10 mouse cellular contexts compared by ENCODE assay signal in genomic region chr15:99319411-99319871, GRCm38 (mm10). TPM values are rescaled to one million over a fixed set of nuclear protein-coding genes. Genes with fewer than 3 reads are reported as not detected.
DNase-seq lines count a peak whose midpoint lies in the region; ATAC-seq lines count a peak whose summit lies in the region.
"Had no signal": no experiment of that assay in that cellular context is flagged by ENCODE, and none has a peak within 500 bp of the region (broad histone marks: within the 10 kb centered on the region; RNA-seq: fewer than 3 reads in every experiment).

No protein-coding gene starts in this region.

- WGBS in embryonic facial prominence, embryonic 14.5 days = 62% methylated on average over 3 of the region's 3 CpGs
- WGBS in hindbrain, embryonic 16.5 days = 78% methylated on average over 3 of the region's 3 CpGs
- WGBS in lung, embryonic 15.5 days = 42% methylated on average over 3 of the region's 3 CpGs

- no peaks in the 10 kb centered on the region for H3K4me1 ChIP-seq in embryonic facial prominence, embryonic 14.5 days (ENCODE audit: control insufficient read depth, insufficient read depth, low read length)
- H3K4me1 ChIP-seq in hindbrain, embryonic 16.5 days (ENCODE audit: control insufficient read depth, insufficient read depth, low read depth, low read length) = no peaks in the 10 kb centered on the region; the same call in 1 of the 2 replicates
- peaks cover 15% of the 10 kb centered on the region; the same call in 1 of the 2 replicates for H3K4me1 ChIP-seq in lung, embryonic 15.5 days

- no peak for ATAC-seq in embryonic facial prominence, embryonic 14.5 days (ENCODE audit: low read depth)
- no peak for ATAC-seq in hindbrain, embryonic 16.5 days
- no peak for ATAC-seq in lung, embryonic 15.5 days (ENCODE audit: borderline replicate concordance, extremely low read depth, low FRiP score, low TSS enrichment)
- ATAC-seq: forebrain, embryonic 16.5 days had no signal

- no peaks in the 10 kb centered on the region for H3K27me3 ChIP-seq in embryonic facial prominence, embryonic 14.5 days (replicated peaks; ENCODE audit: control insufficient read depth, insufficient read depth, low read length)
- no peaks in the 10 kb centered on the region for H3K27me3 ChIP-seq in hindbrain, embryonic 16.5 days (replicated peaks; ENCODE audit: control insufficient read depth, insufficient read depth, low read length)
- H3K27me3 ChIP-seq in lung, embryonic 15.5 days = no peaks in the 10 kb centered on the region

- peaks cover 99% of the 10 kb centered on the region for H3K36me3 ChIP-seq in embryonic facial prominence, embryonic 14.5 days (ENCODE audit: control insufficient read depth, insufficient read depth, low read length)
- H3K36me3 ChIP-seq in hindbrain, embryonic 16.5 days (ENCODE audit: control insufficient read depth, insufficient read depth, low read length) = peaks cover 49% of the 10 kb centered on the region
- H3K36me3 ChIP-seq in lung, embryonic 15.5 days = peaks cover 76% of the 10 kb centered on the region

- intact Hi-C loops in gastrocnemius, postnatal 14 days (cut with DNase I; ENCODE audit: low total_unique reads) = loop anchor here (2.0 kb wide), 1 partner anchor 49 kb away; no protein-coding TSS in a partner anchor

- peak; percentile 61 for DNase-seq in gastrocnemius, postnatal 14 days
- DNase-seq in gastrocnemius, postnatal 10 days = no peak
- DNase-seq in embryonic facial prominence, embryonic 14.5 days (ENCODE audit: low spot score) = no peak
- DNase-seq in layer of hippocampus, adult 9-10 months (ENCODE audit: low spot score) = no peak
- DNase-seq in adrenal gland, postnatal 4 days (ENCODE audit: low spot score in 2 of 2) = no peak
- DNase-seq in c-Kit-positive CD71-positive TER-119-positive erythroid progenitor cells, embryonic 14.5 days (ENCODE audit: low spot score) = no peak
- DNase-seq: layer of hippocampus, postnatal 36 days had no signal

- no peaks in the 10 kb centered on the region for H3K9me3 ChIP-seq in embryonic facial prominence, embryonic 14.5 days (ENCODE audit: control insufficient read depth, low read length)
- no peaks in the 10 kb centered on the region for H3K9me3 ChIP-seq in hindbrain, embryonic 16.5 days (ENCODE audit: control insufficient read depth, low read length)
- no peaks in the 10 kb centered on the region for H3K9me3 ChIP-seq in lung, embryonic 15.5 days

- peak overlapping the region; percentile 48; the same call in 1 of the 2 replicates for H3K27ac ChIP-seq in embryonic facial prominence, embryonic 14.5 days (replicated peaks; ENCODE audit: low read depth, low read length)
- H3K27ac ChIP-seq in hindbrain, embryonic 16.5 days (ENCODE audit: low read depth, low read length) = peak overlapping the region; percentile 25
- H3K27ac ChIP-seq in lung, embryonic 15.5 days = peak overlapping the region; percentile 82

- 0 out of 2 replicates have a peak overlapping the region, but pooled peaks have one; percentile 4 for H3K9ac ChIP-seq in embryonic facial prominence, embryonic 14.5 days (ENCODE audit: low read depth, low read length)
- no peak overlapping the region for H3K9ac ChIP-seq in hindbrain, embryonic 16.5 days (ENCODE audit: low read depth, low read length)
- no peak overlapping the region for H3K9ac ChIP-seq in lung, embryonic 15.5 days

- H3K4me3 ChIP-seq in embryonic facial prominence, embryonic 14.5 days (ENCODE audit: low read depth, low read length) = no peak overlapping the region
- H3K4me3 ChIP-seq in hindbrain, embryonic 16.5 days (ENCODE audit: low read length) = no peak overlapping the region
- no peak overlapping the region for H3K4me3 ChIP-seq in lung, embryonic 15.5 days

- H3K4me2 ChIP-seq in embryonic facial prominence, embryonic 14.5 days (ENCODE audit: low read depth, low read length) = no peak overlapping the region
- H3K4me2 ChIP-seq in hindbrain, embryonic 16.5 days (ENCODE audit: low read length) = no peak overlapping the region
- no peak overlapping the region for H3K4me2 ChIP-seq in lung, embryonic 15.5 days

RNA-seq across cellular contexts. Expression of gene Fam186b, which starts 23.8 kb away (rescaled TPM):
- not detected for total RNA-seq in gastrocnemius, postnatal 14 days (2021)
- total RNA-seq in gastrocnemius, postnatal 10 days (2021) = not detected
- 0.06 and 0.14 TPM in 2 replicates for polyA plus RNA-seq in embryonic facial prominence, embryonic 14.5 days (2014; fragmentation: Nextera tagmentation; extraction: Ambion mirVana)
- 0.85 and 1.2 TPM in 2 replicates for polyA plus RNA-seq in hindbrain, embryonic 16.5 days (2015; fragmentation: Nextera tagmentation; extraction: Ambion mirVana)
- 0.05 and 0.35 TPM in 2 replicates for polyA plus RNA-seq in lung, embryonic 15.5 days (2015; fragmentation: Nextera tagmentation; extraction: Ambion mirVana)
- total RNA-seq in adrenal gland, postnatal 4 days (2021) = 1 to 10 TPM; 1.6 to 2.4 TPM

RNA-seq across cellular contexts. Expression of gene Prpf40b, which starts 24.6 kb away (rescaled TPM):
- 10 to 100 TPM; 18.4 to 20.8 TPM for total RNA-seq in gastrocnemius, postnatal 14 days (2021)
- total RNA-seq in gastrocnemius, postnatal 10 days (2021) = 10 to 100 TPM; 23.3 to 28.8 TPM
- 40.1 and 42.2 TPM in 2 replicates for polyA plus RNA-seq in embryonic facial prominence, embryonic 14.5 days (2014; fragmentation: Nextera tagmentation; extraction: Ambion mirVana)
- 114 and 117 TPM in 2 replicates for polyA plus RNA-seq in hindbrain, embryonic 16.5 days (2015; fragmentation: Nextera tagmentation; extraction: Ambion mirVana)
- 55.1 and 55.3 TPM in 2 replicates for polyA plus RNA-seq in lung, embryonic 15.5 days (2015; fragmentation: Nextera tagmentation; extraction: Ambion mirVana)
- 10 to 100 TPM; 68.7 to 77.8 TPM for total RNA-seq in adrenal gland, postnatal 4 days (2021)

RNA-seq across cellular contexts. Expression of gene Fmnl3, which starts 50.8 kb away (rescaled TPM):
- 10 to 100 TPM; 13.3 to 13.6 TPM for total RNA-seq in gastrocnemius, postnatal 14 days (2021)
- 10 to 100 TPM; 17.6 to 26.2 TPM for total RNA-seq in gastrocnemius, postnatal 10 days (2021)
- polyA plus RNA-seq in embryonic facial prominence, embryonic 14.5 days (2014; fragmentation: Nextera tagmentation; extraction: Ambion mirVana) = 18.5 and 21.5 TPM in 2 replicates
- 7.4 and 9.7 TPM in 2 replicates for polyA plus RNA-seq in hindbrain, embryonic 16.5 days (2015; fragmentation: Nextera tagmentation; extraction: Ambion mirVana)
- polyA plus RNA-seq in lung, embryonic 15.5 days (2015; fragmentation: Nextera tagmentation; extraction: Ambion mirVana) = 34.5 and 34.9 TPM in 2 replicates
- 10 to 100 TPM; 41.0 to 45.6 TPM for total RNA-seq in adrenal gland, postnatal 4 days (2021)

Comparison
In these comparisons a context has a peak if more than half of its experiments do, and no peak if none do; other contexts are left out.
1. H3K27ac ChIP-seq: peak in every context shown above with its lines; median percentile 82 in lung, embryonic 15.5 days; 48 in embryonic facial prominence, embryonic 14.5 days; 25 in hindbrain, embryonic 16.5 days.